Mouse (Mus musculus) kidney, embryonic 16.5 days (tissue): Measurements from ENCODE around the gene Ccdc69. TPM values are rescaled to one million over a fixed set of nuclear protein-coding genes. Genes with fewer than 3 reads are reported as not detected.
"Not testable (repeated sequence)": the region's sequence is repeated elsewhere in the genome, so short reads cannot be mapped to it uniquely, and the experiment has no call there.

ENCODE experiments used
- ATAC-seq: fragments of 200-750 bp; cut with Nextera tagmentation; 2 replicates; pipeline ENCODE4 v1.8.0; 2017; ENCODE audit warnings: moderate TSS enrichment; ENCODE audit not compliant: low FRiP score, low TSS enrichment
- H3K27ac ChIP-seq: fragments of 300-500 bp; sonication (generic); 2 replicates; pipeline ENCODE4 v1.5.1; 2014; ENCODE audit warnings: low read length
- H3K27me3 ChIP-seq: fragments of 300-500 bp; sonication (generic); 2 replicates; pipeline ENCODE4 v1.6.1; 2014; ENCODE audit warnings: low read length, control low read depth, mixed read lengths; ENCODE audit not compliant: insufficient read depth
- H3K36me3 ChIP-seq: fragments of 300-500 bp; sonication (generic); 2 replicates; pipeline ENCODE4 v1.6.1; 2014; ENCODE audit warnings: low read length, control low read depth, mixed read lengths; ENCODE audit not compliant: insufficient read depth
- H3K4me1 ChIP-seq: fragments of 300-500 bp; sonication (generic); 2 replicates; pipeline ENCODE4 v1.6.1; 2014; ENCODE audit warnings: low read length, control low read depth, mixed read lengths; ENCODE audit not compliant: insufficient read depth
- H3K4me2 ChIP-seq: fragments of 300-500 bp; sonication (generic); replicated peaks from 2 replicates; pipeline ENCODE4 v1.6.1; 2014; ENCODE audit warnings: low read depth, low read length
- H3K4me3 ChIP-seq: fragments of 300-500 bp; sonication (generic); 2 replicates; pipeline ENCODE4 v1.5.1; 2014; ENCODE audit warnings: mild to moderate bottlenecking, low read length
- H3K9ac ChIP-seq: fragments of 300-500 bp; sonication (generic); replicated peaks from 2 replicates; pipeline ENCODE4 v1.6.1; 2014; ENCODE audit warnings: low read length
- H3K9me3 ChIP-seq: fragments of 300-500 bp; sonication (generic); 2 replicates; pipeline ENCODE4 v1.6.1; 2016; ENCODE audit warnings: low read length, control low read depth
- WGBS: fragments of 180-500 bp; shearing (Covaris S2); extraction: QIAGEN DNeasy Blood & Tissue Kit; methylation state at CpG from one replicate; pipeline ENCODE4 v1.1.7; 2014; 5-methylcytosine and 5-hydroxymethylcytosine counted together
- polyA plus RNA-seq: library from polyadenylated mRNA; unstranded; fragments of >200 nt; fragmentation: Nextera tagmentation; extraction: Ambion mirVana; gene quantifications from 2 replicates; pipeline ENCODE4 v1.2.1, GENCODE M21; 2015

The Ccdc69 gene
- polyA plus RNA-seq, 1 experiment from 2014 or later, result 3.6 TPM

- 10% methylated on average over 24 of the region's 24 CpGs for WGBS
- H3K9ac ChIP-seq, result peak overlapping the region; percentile 71
- no peaks in the 10 kb centered on the region for H3K27me3 ChIP-seq
- H3K4me3 ChIP-seq, result peak overlapping the region; percentile 53
- peaks cover 6% of the 10 kb centered on the region; the same call in 1 of the 2 replicates for H3K4me1 ChIP-seq
- H3K27ac ChIP-seq, result peak overlapping the region; percentile 40; the same call in 1 of the 2 replicates
- H3K9me3 ChIP-seq, result no peaks in the 10 kb centered on the region
- ATAC-seq, result peak; percentile 67
- H3K36me3 ChIP-seq, result no peaks in the 10 kb centered on the region
- peak overlapping the region; percentile 73 for H3K4me2 ChIP-seq
These were observed 20.4 kb upstream of the Ccdc69 start for GRCm38 (mm10) chr11:55098189-55098915.

GRCm38 (mm10) chr11:55097463-55098188 lies 19.7 kb upstream of the Ccdc69 start, which contains the start of gene Gm2a:
TSS of gene Gm2a (plus strand) at chr11:55098115.
- H3K36me3 ChIP-seq, result no peaks in the 10 kb centered on the region
- no peaks in the 10 kb centered on the region for H3K9me3 ChIP-seq
- peaks cover 6% of the 10 kb centered on the region; the same call in 1 of the 2 replicates for H3K4me1 ChIP-seq
- peak within 1 kb of the TSS; percentile 53 for H3K4me3 ChIP-seq
- peak within 1 kb of the TSS; percentile 73 for H3K4me2 ChIP-seq
- H3K9ac ChIP-seq, result peak within 1 kb of the TSS; percentile 71
- peak within 1 kb of the TSS; percentile 82 for H3K27ac ChIP-seq
- ATAC-seq, result peak; percentile 95
- WGBS, result 3% methylated on average over 44 of the region's 45 CpGs
- H3K27me3 ChIP-seq, result no peaks in the 10 kb centered on the region

GRCm38 (mm10) chr11:55096731-55097462 lies 19.0 kb upstream of the Ccdc69 start:
- no peaks in the 10 kb centered on the region for H3K9me3 ChIP-seq
- ATAC-seq, result no peak
- 34% methylated on average over 11 of the region's 11 CpGs for WGBS
- peak overlapping the region; percentile 62 for H3K9ac ChIP-seq
- no peaks in the 10 kb centered on the region for H3K36me3 ChIP-seq
- peak overlapping the region; percentile 73 for H3K4me2 ChIP-seq
- H3K4me3 ChIP-seq, result peak overlapping the region; percentile 43
- peaks cover 6% of the 10 kb centered on the region; the same call in 1 of the 2 replicates for H3K4me1 ChIP-seq
- peak overlapping the region; percentile 82 for H3K27ac ChIP-seq
- H3K27me3 ChIP-seq, result no peaks in the 10 kb centered on the region

- not testable (repeated sequence) for ATAC-seq, H3K27me3 ChIP-seq
These were observed 18.4 kb upstream of the Ccdc69 start for GRCm38 (mm10) chr11:55096296-55096695.

GRCm38 (mm10) chr11:55093096-55093495 lies 15.2 kb upstream of the Ccdc69 start:
- H3K9ac ChIP-seq, result no peak overlapping the region
- H3K4me2 ChIP-seq, result no peak overlapping the region
- H3K4me1 ChIP-seq, result peaks cover 6% of the 10 kb centered on the region; the same call in 1 of the 2 replicates
- H3K9me3 ChIP-seq, result no peaks in the 10 kb centered on the region
- WGBS, result 82% methylated on average over 7 of the region's 7 CpGs
- H3K27me3 ChIP-seq, result no peaks in the 10 kb centered on the region
- no peak for ATAC-seq
- H3K4me3 ChIP-seq, result no peak overlapping the region
- no peaks in the 10 kb centered on the region for H3K36me3 ChIP-seq
- no peak overlapping the region for H3K27ac ChIP-seq

More at GRCm38 (mm10) chr11:55096296-55096695, 18.4 kb upstream of the Ccdc69 start:
- not testable (repeated sequence) for H3K4me3 ChIP-seq, H3K27ac ChIP-seq, H3K4me1 ChIP-seq, H3K36me3 ChIP-seq, H3K9me3 ChIP-seq, H3K9ac ChIP-seq, H3K4me2 ChIP-seq
- WGBS, result 86% methylated on average over 4 of the region's 4 CpGs

GRCm38 (mm10) chr11:55089892-55090291 lies 12.0 kb upstream of the Ccdc69 start:
- Histone ChIP-seq H3K4me1 (no peaks in the 10 kb centered on the region), H3K4me3 (no peak overlapping the region), H3K27ac (no peak overlapping the region), H3K36me3 (no peaks in the 10 kb centered on the region), H3K9ac (no peak overlapping the region), H3K27me3 (no peaks in the 10 kb centered on the region), H3K9me3 (no peaks in the 10 kb centered on the region), H3K4me2 (no peak overlapping the region)
- ATAC-seq, result no peak
- 63% methylated on average over 2 of the region's 2 CpGs for WGBS

- Histone ChIP-seq H3K36me3 (no peaks in the 10 kb centered on the region), H3K27me3 (no peaks in the 10 kb centered on the region), H3K4me3 (no peak overlapping the region), H3K9me3 (no peaks in the 10 kb centered on the region; the same call in 1 of the 2 replicates), H3K27ac (no peak overlapping the region), H3K4me2 (no peak overlapping the region), H3K9ac (no peak overlapping the region), H3K4me1 (no peaks in the 10 kb centered on the region)
- ATAC-seq, result peak; percentile 69
- 5% methylated on average over 10 of the region's 10 CpGs for WGBS
These were observed 9.1 kb upstream of the Ccdc69 start for GRCm38 (mm10) chr11:55087006-55087405.

- Histone ChIP-seq H3K27me3 (no peaks in the 10 kb centered on the region), H3K4me2 (no peak overlapping the region), H3K9me3 (no peaks in the 10 kb centered on the region; the same call in none of the 2 replicates), H3K9ac (no peak overlapping the region), H3K27ac (no peak overlapping the region), H3K36me3 (no peaks in the 10 kb centered on the region), H3K4me1 (no peaks in the 10 kb centered on the region), H3K4me3 (no peak overlapping the region)
- WGBS, result 59% methylated on average over 5 of the region's 5 CpGs
- ATAC-seq, result no peak
These were observed 7.5 kb upstream of the Ccdc69 start for GRCm38 (mm10) chr11:55085396-55085795.

GRCm38 (mm10) chr11:55084629-55085028 lies 6.7 kb upstream of the Ccdc69 start:
- Histone ChIP-seq H3K27me3 (no peaks in the 10 kb centered on the region), H3K4me3 (no peak overlapping the region), H3K36me3 (no peaks in the 10 kb centered on the region), H3K27ac (no peak overlapping the region), H3K9ac (no peak overlapping the region), H3K4me2 (no peak overlapping the region), H3K9me3 (peaks cover 3% of the 10 kb centered on the region), H3K4me1 (no peaks in the 10 kb centered on the region)
- ATAC-seq, result no peak
- WGBS, result 62% methylated on average over 4 of the region's 4 CpGs
